Mouse (Mus musculus) intestine, embryonic 14.5 days (tissue): Measurements from ENCODE around the gene Dtymk. TPM values are rescaled to one million over a fixed set of nuclear protein-coding genes. Genes with fewer than 3 reads are reported as not detected.

Source experiments
- ATAC-seq: fragments of 200-750 bp; cut with Nextera tagmentation; replicated peaks from 2 replicates; pipeline ENCODE4 v1.8.0; 2017; ENCODE audit warnings: low read depth, moderate number of reproducible peaks, moderate TSS enrichment, moderate library complexity; ENCODE audit not compliant: low FRiP score, low TSS enrichment
- DNase-seq: peaks from one replicate; pipeline ENCODE4 v3.0.0-alpha.2; 2018; ENCODE audit warnings: low spot score
- H3K27ac ChIP-seq: fragments of 300-500 bp; sonication (generic); 2 replicates; pipeline ENCODE4 v1.5.1; 2014; ENCODE audit warnings: low read depth, mild to moderate bottlenecking, control low read depth
- H3K27me3 ChIP-seq: fragments of 300-500 bp; sonication (generic); replicated peaks from 2 replicates; pipeline ENCODE4 v1.6.1; 2014; ENCODE audit warnings: low read length, control low read depth; ENCODE audit not compliant: control insufficient read depth, insufficient read depth
- H3K36me3 ChIP-seq: fragments of 300-500 bp; sonication (generic); 2 replicates; pipeline ENCODE4 v1.6.1; 2014; ENCODE audit warnings: low read length, control low read depth; ENCODE audit not compliant: control insufficient read depth, insufficient read depth
- H3K4me1 ChIP-seq: fragments of 300-500 bp; sonication (generic); replicated peaks from 2 replicates; pipeline ENCODE4 v1.6.1; 2014; ENCODE audit warnings: low read length, control low read depth, mixed read lengths; ENCODE audit not compliant: control insufficient read depth, insufficient read depth
- H3K4me2 ChIP-seq: fragments of 300-500 bp; sonication (generic); 2 replicates; pipeline ENCODE4 v1.6.1; 2014; ENCODE audit warnings: low read length
- H3K4me3 ChIP-seq: fragments of 300-500 bp; sonication (generic); 2 replicates; pipeline ENCODE4 v1.5.1; 2014; ENCODE audit warnings: low read depth, low read length, control low read depth, mixed read lengths
- H3K9ac ChIP-seq: fragments of 300-500 bp; sonication (generic); 2 replicates; pipeline ENCODE4 v1.6.1; 2014; ENCODE audit warnings: mild to moderate bottlenecking, low read length
- H3K9me3 ChIP-seq: fragments of 300-500 bp; sonication (generic); 2 replicates; pipeline ENCODE4 v1.6.1; 2016; ENCODE audit warnings: low read length, control low read depth; ENCODE audit not compliant: control insufficient read depth
- WGBS: fragments of 180-500 bp; shearing (Covaris S2); extraction: QIAGEN DNeasy Blood & Tissue Kit; methylation state at CpG from one replicate; pipeline ENCODE4 v1.1.7; 2014; 5-methylcytosine and 5-hydroxymethylcytosine counted together
- polyA plus RNA-seq: library from polyadenylated mRNA; unstranded; fragments of >200 nt; fragmentation: Nextera tagmentation; extraction: Ambion mirVana; gene quantifications from 2 replicates; pipeline ENCODE4 v1.2.1, GENCODE M21; 2014

Dtymk gene
- polyA plus RNA-seq, 1 experiment from 2014 or later = 272 TPM

DNA sequence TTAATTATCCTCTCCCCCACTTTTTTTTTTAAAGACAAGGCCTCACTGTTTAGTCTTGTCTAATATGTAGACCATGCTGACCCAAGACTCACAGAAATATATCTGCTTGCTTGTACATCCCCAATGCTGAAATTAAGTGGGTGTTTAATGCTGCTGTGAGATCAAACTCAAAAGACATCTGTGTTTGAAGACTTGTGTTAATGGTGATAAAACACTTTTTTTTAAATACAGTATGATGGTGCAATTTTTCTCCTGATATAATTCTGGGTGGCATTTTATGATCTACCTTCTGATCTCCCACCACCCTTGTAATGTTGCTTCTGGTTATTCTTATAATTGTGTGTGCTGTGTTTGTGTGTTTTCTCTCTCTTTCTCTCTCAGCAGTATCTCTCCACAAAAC is 45.6 kb downstream of the Dtymk start:
- H3K9ac ChIP-seq = no peak overlapping the region
- no peak overlapping the region for H3K27ac ChIP-seq
- H3K4me3 ChIP-seq = no peak overlapping the region
- H3K4me2 ChIP-seq = peak overlapping the region; percentile 60; the same call in 1 of the 2 replicates
- DNase-seq = no peak
- H3K4me1 ChIP-seq = peaks cover 10% of the 10 kb centered on the region
- no peaks in the 10 kb centered on the region for H3K9me3 ChIP-seq
- H3K36me3 ChIP-seq = no peaks in the 10 kb centered on the region
- no peak for ATAC-seq
- no peaks in the 10 kb centered on the region for H3K27me3 ChIP-seq

DNA sequence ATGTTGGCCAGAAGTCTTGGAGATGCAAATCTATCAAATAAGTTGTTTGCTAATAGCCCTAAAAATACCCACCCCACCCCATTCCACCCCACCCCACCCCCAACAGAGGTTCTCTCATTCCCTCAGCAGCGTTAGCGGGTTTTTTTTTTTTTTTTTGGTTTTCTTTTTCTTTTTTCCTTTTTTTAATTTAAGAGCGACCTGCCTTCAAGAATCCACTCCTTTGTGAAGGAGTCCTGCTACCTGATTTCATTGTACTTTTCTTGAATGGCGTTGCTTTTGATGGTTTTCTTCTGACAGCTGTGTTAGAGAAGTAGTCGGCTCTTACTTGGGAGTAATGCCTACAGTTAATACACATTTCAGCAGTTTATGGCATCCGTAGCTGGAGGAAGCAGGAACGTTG is 46.1 kb downstream of the Dtymk start:
- WGBS = 29% methylated on average over 7 of the region's 7 CpGs
- Histone ChIP-seq H3K4me2 (peak overlapping the region; percentile 60), H3K9me3 (no peaks in the 10 kb centered on the region), H3K36me3 (no peaks in the 10 kb centered on the region), H3K27me3 (no peaks in the 10 kb centered on the region), H3K4me3 (peak overlapping the region; percentile 92), H3K4me1 (peaks cover 10% of the 10 kb centered on the region), H3K9ac (peak overlapping the region; percentile 76), H3K27ac (no peak overlapping the region)
- ATAC-seq (no peak), DNase-seq (no peak)

GRCm38 (mm10) chr1:93755291-93755610 is 46.5 kb downstream of the Dtymk start:
- no peaks in the 10 kb centered on the region for H3K27me3 ChIP-seq
- H3K9ac ChIP-seq = peak overlapping the region; percentile 76
- peak overlapping the region; percentile 60 for H3K4me2 ChIP-seq
- H3K9me3 ChIP-seq = no peaks in the 10 kb centered on the region
- under 1% methylated on average over 13 of the region's 13 CpGs for WGBS
- ATAC-seq = no peak
- peaks cover 3% of the 10 kb centered on the region for H3K36me3 ChIP-seq
- no peak for DNase-seq
- peaks cover 10% of the 10 kb centered on the region for H3K4me1 ChIP-seq
- H3K27ac ChIP-seq = peak overlapping the region; percentile 69
- peak overlapping the region; percentile 92 for H3K4me3 ChIP-seq

- H3K27me3 ChIP-seq = no peaks in the 10 kb centered on the region
- H3K4me2 ChIP-seq = peak within 1 kb of the TSS; percentile 70
- H3K4me3 ChIP-seq = peak within 1 kb of the TSS; percentile 92
- DNase-seq = peak; percentile 91
- peak; percentile 92 for ATAC-seq
- H3K4me1 ChIP-seq = peaks cover 10% of the 10 kb centered on the region
- H3K9me3 ChIP-seq = no peaks in the 10 kb centered on the region
- peaks cover 8% of the 10 kb centered on the region for H3K36me3 ChIP-seq
- WGBS = under 1% methylated on average over 114 of the region's 121 CpGs
- H3K9ac ChIP-seq = peak within 1 kb of the TSS; percentile 76
- peak within 1 kb of the TSS; percentile 69 for H3K27ac ChIP-seq
Observed at GRCm38 (mm10) chr1:93754573-93755290, 47.0 kb downstream of the Dtymk start, which contains the start of gene Thap4. TSS of gene Thap4 (minus strand) at chr1:93754864.

GRCm38 (mm10) chr1:93753911-93754572 is 47.7 kb downstream of the Dtymk start:
- peak overlapping the region; percentile 69 for H3K27ac ChIP-seq
- peak; percentile 83 for DNase-seq
- no peaks in the 10 kb centered on the region for H3K27me3 ChIP-seq
- peaks cover 10% of the 10 kb centered on the region for H3K4me1 ChIP-seq
- peak overlapping the region; percentile 76 for H3K9ac ChIP-seq
- peaks cover 15% of the 10 kb centered on the region for H3K36me3 ChIP-seq
- WGBS = under 1% methylated on average over 59 of the region's 59 CpGs
- H3K4me3 ChIP-seq = peak overlapping the region; percentile 92
- peak; percentile 47 for ATAC-seq
- no peaks in the 10 kb centered on the region for H3K9me3 ChIP-seq
- H3K4me2 ChIP-seq = peak overlapping the region; percentile 70

DNA sequence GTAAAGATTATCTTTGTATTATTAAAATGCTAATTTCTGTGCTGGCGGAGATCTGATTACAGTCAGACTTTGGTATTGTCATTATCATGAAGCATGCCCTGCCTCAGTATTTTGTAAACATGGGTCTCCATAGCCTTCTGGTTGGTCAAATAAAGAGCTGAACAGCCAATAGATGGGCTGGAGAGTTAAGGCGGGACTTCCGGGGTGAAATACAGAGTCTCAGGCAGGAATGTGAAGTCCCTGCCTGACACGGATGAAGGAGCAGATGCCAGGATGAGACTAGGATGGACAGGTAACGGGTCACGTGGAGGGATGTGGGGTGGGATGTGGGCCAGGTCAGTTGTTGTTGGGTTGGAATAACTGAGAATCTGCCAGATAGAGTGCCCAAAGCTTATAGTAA is 50.4 kb downstream of the Dtymk start, which contains the start of gene Atg4b:
TSS of gene Atg4b (plus strand) at position 211 of the 400 bp plus-strand sequence.
- no peak within 1 kb of the TSS for H3K9ac ChIP-seq
- no peak within 1 kb of the TSS for H3K27ac ChIP-seq
- no peaks in the 10 kb centered on the region for H3K9me3 ChIP-seq
- H3K36me3 ChIP-seq = peaks cover 31% of the 10 kb centered on the region
- no peaks in the 10 kb centered on the region for H3K27me3 ChIP-seq
- DNase-seq (no peak), ATAC-seq (no peak)
- H3K4me1 ChIP-seq = peaks cover 10% of the 10 kb centered on the region
- no peak within 1 kb of the TSS for H3K4me3 ChIP-seq
- H3K4me2 ChIP-seq = no peak within 1 kb of the TSS
- WGBS = 84% methylated on average over 6 of the region's 6 CpGs

DNA sequence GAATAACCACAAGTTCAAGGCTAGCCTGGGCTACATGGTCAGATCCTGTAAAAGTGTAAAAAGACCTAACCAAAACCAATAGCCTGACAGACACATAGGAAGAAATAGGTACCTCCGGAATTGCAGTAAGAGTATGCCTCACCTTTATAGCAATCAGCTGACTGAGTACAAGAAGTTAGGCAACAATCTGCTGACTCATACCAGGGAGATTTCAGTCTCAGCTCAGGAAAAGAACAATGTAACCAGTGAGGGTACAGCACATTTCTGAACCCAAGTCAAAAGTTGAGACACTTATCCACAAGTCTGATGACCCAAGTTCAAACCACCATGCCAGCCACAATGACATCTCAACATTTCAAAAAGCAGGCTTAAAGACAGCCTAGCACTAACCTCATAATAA is 53.2 kb downstream of the Dtymk start:
- Histone ChIP-seq H3K4me3 (no peak overlapping the region), H3K9me3 (no peaks in the 10 kb centered on the region), H3K27me3 (no peaks in the 10 kb centered on the region), H3K27ac (no peak overlapping the region), H3K9ac (no peak overlapping the region), H3K4me2 (no peak overlapping the region), H3K36me3 (peaks cover 35% of the 10 kb centered on the region), H3K4me1 (peaks cover 6% of the 10 kb centered on the region; the same call in 1 of the 2 replicates)
- 93% methylated on average over 1 of the region's 1 CpGs for WGBS
- ATAC-seq = no peak
- DNase-seq = no peak

GRCm38 (mm10) chr1:93746179-93746578 is 55.6 kb downstream of the Dtymk start:
- no peaks in the 10 kb centered on the region for H3K4me1 ChIP-seq
- no peaks in the 10 kb centered on the region for H3K27me3 ChIP-seq
- H3K4me2 ChIP-seq = no peak overlapping the region
- H3K9me3 ChIP-seq = no peaks in the 10 kb centered on the region
- peaks cover 35% of the 10 kb centered on the region for H3K36me3 ChIP-seq
- no peak for DNase-seq
- H3K4me3 ChIP-seq = no peak overlapping the region
- no peak overlapping the region for H3K9ac ChIP-seq
- no peak overlapping the region for H3K27ac ChIP-seq
- 72% methylated on average over 5 of the region's 5 CpGs for WGBS
- no peak for ATAC-seq
